ENCODE assay signal across 21 mouse cellular contexts in the genomic region with DNA sequence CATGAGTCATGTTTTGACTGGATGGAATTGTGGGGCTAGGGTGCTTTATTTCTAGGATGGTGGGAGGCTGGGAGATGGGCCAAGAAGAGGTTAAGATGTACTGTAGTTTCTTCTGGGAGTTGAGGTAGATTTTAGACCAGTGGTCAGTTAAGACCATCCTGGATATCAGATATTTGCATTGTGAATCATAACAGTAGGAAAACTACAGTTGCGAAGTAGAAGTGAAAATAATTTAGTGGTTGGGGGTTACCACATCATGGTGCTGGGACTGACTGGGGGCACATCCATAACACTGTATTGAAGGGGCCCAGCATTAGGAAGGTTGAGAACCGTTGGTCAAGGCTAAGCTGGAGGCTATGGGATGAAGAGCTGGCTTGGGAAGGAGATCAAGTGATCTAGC. TPM values are rescaled to one million over a fixed set of nuclear protein-coding genes. Genes with fewer than 3 reads are reported as not detected.
A peak's percentile ranks its signal among the peaks of the same experiment; 100 is the strongest.
DNase-seq lines count a peak whose midpoint lies in the region; ATAC-seq and TF ChIP-seq lines count a peak whose summit lies in the region.
"Had no signal": no experiment of that assay in that cellular context is flagged by ENCODE, and none has a peak within 500 bp of the region (broad histone marks: within the 10 kb centered on the region; RNA-seq: fewer than 3 reads in every experiment).

No protein-coding gene starts in this region.

- H3K27me3 ChIP-seq in CH12.LX (replicated peaks): peaks cover 3% of the 10 kb centered on the region
- H3K27me3 ChIP-seq in hindbrain, embryonic 10.5 days (ENCODE audit: insufficient read depth, poor library complexity, severe bottlenecking): no peaks in the 10 kb centered on the region; the same call in 1 of the 2 replicates
- H3K27me3 ChIP-seq: Patski had no signal

- peak; percentile 24 for DNase-seq in heart, adult 11 months
- no peak for DNase-seq in heart, postnatal 36 days
- DNase-seq in CH12.LX (ENCODE audit: extremely low read depth): no peak
- no peak for DNase-seq in spleen, postnatal 4 days (ENCODE audit: low spot score in 2 of 2)
- no peak for DNase-seq in hindbrain, embryonic 10.5 days (ENCODE audit: low spot score)
- DNase-seq: adrenal gland, adult 2 months; adrenal gland, adult 8-10 months; adrenal gland, postnatal 10 days; adrenal gland, postnatal 14 days; adrenal gland, postnatal 25 days; adrenal gland, postnatal 36 days; B cell, adult 2 months; cerebellum, adult 11 months; cerebellum, adult 11-12 months; cerebellum, adult 18-20 months; cerebellum, adult 2 months had no signal

- H3K4me1 ChIP-seq in CH12.LX (ENCODE audit: control insufficient read depth in 1 of 2, insufficient read depth in 2 of 2): peaks cover 11 to 30% of the 10 kb centered on the region in 2 experiments
- peaks cover 18% of the 10 kb centered on the region for H3K4me1 ChIP-seq in hindbrain, embryonic 10.5 days (replicated peaks)

- WGBS in hindbrain, embryonic 10.5 days: 87% methylated on average over 2 of the region's 2 CpGs

- H3K9ac ChIP-seq in CH12.LX (ENCODE audit: insufficient read depth, low read depth): no peak overlapping the region

- no peaks in the 10 kb centered on the region for H3K9me3 ChIP-seq in CH12.LX (replicated peaks; ENCODE audit: low read length)
- no peaks in the 10 kb centered on the region for H3K9me3 ChIP-seq in hindbrain, embryonic 10.5 days
- H3K9me3 ChIP-seq: G1E had no signal

- intact Hi-C loops in heart, postnatal 36 days (cut with DNase I): loop anchor here (10.0 kb wide), 1 partner anchor 192 kb away; no protein-coding TSS in a partner anchor

- H3K36me3 ChIP-seq in CH12.LX (replicated peaks in 1 of 2; ENCODE audit: control insufficient read depth in 1 of 2, insufficient read depth in 1 of 2, low read length in 1 of 2): no peaks in the 10 kb centered on the region
- no peaks in the 10 kb centered on the region for H3K36me3 ChIP-seq in hindbrain, embryonic 10.5 days

- dilution Hi-C loops in CH12.LX (cut with MboI; ENCODE audit: extremely low pct_ligation_motif_present, extremely low pct_unique_long_range_greater_than_20kb, low sequenced_read_pairs): no loop called here

- H3K4me3 ChIP-seq in CH12.LX (replicated peaks in 1 of 3; ENCODE audit: low read depth in 2 of 3, low read length in 2 of 3, poor library complexity in 1 of 3): no peak overlapping the region
- no peak overlapping the region for H3K4me3 ChIP-seq in hindbrain, embryonic 10.5 days

- peak; percentile 86 for TF ChIP-seq EP300 in CH12.LX (IDR thresholded peaks at IDR 0.05; ENCODE audit: low read length)

- TF ChIP-seq CTCF in CH12.LX (conservative IDR thresholded peaks at IDR 0.05 in 1 of 2, IDR thresholded peaks at IDR 0.05 in 1 of 2; ENCODE audit: low read depth in 2 of 2, low read length in 2 of 2): no peak

- TF ChIP-seq POLR2A in CH12.LX (IDR thresholded peaks at IDR 0.05; ENCODE audit: low read depth, low read length): no peak

- no peak overlapping the region for H3K27ac ChIP-seq in CH12.LX (ENCODE audit: insufficient read depth, low read depth)
- no peak overlapping the region for H3K27ac ChIP-seq in hindbrain, embryonic 10.5 days

- TF ChIP-seq RAD21 in CH12.LX (IDR thresholded peaks at IDR 0.05; ENCODE audit: low read depth, low read length): no peak

- H3K79me2 ChIP-seq in CH12.LX (replicated peaks; ENCODE audit: control insufficient read depth, extremely low read depth, insufficient read depth, poor library complexity, severe bottlenecking): no peaks in the 10 kb centered on the region; the same call in 1 of the 2 replicates

- peak; percentile 43 for ATAC-seq in granulocyte monocyte progenitor cell, adult 5-6 weeks (replicated peaks; ENCODE audit: poor library complexity, severe bottlenecking)
- ATAC-seq: activated CD4-positive, CD25-positive, alpha-beta regulatory T cell, adult 4 months; CD4-positive, CD25-positive, alpha-beta regulatory T cell, adult 4 months; Patski had no signal

- H3K4me2 ChIP-seq in CH12.LX (ENCODE audit: insufficient read depth, low read depth, poor library complexity, severe bottlenecking): no peak overlapping the region

- in situ Hi-C loops in CH12.LX (cut with MboI; ENCODE audit: low pct_ligation_motif_present, low pct_unique_long_range_greater_than_20kb, low sequenced_read_pairs): no loop called here

TF ChIP-seq in CH12.LX, 34 proteins besides CTCF, POLR2A, EP300 and RAD21:
- TF ChIP-seq TBP (conservative IDR thresholded peaks at IDR 0.05; ENCODE audit: low read depth, low read length) (no peak), MAFK (IDR thresholded peaks at IDR 0.05; ENCODE audit: insufficient replicate concordance, low read length) (peak; percentile 89), MXI1 (IDR thresholded peaks at IDR 0.05; ENCODE audit: low read depth, low read length) (no peak), UBTF (IDR thresholded peaks at IDR 0.05; ENCODE audit: low read depth, low read length) (no peak), E2F4 (IDR thresholded peaks at IDR 0.05; ENCODE audit: insufficient replicate concordance, low read depth, low read length) (no peak), TCF12 (IDR thresholded peaks at IDR 0.05; ENCODE audit: low read depth, low read length) (peak; percentile 45; the same call in 1 of the 2 replicates), SIN3A (IDR thresholded peaks at IDR 0.05; ENCODE audit: low read length) (no peak), ZC3H11A (IDR thresholded peaks at IDR 0.05; ENCODE audit: low read depth, low read length) (no peak), PAX5 (IDR thresholded peaks at IDR 0.05; ENCODE audit: low read length) (no peak), CHD1 (IDR thresholded peaks at IDR 0.05; ENCODE audit: low read depth, low read length) (no peak), RCOR1 (conservative IDR thresholded peaks at IDR 0.05; ENCODE audit: low read depth, low read length) (peak; percentile 84), MAZ (IDR thresholded peaks at IDR 0.05; ENCODE audit: low read depth, low read length) (no peak; the same call in 1 of the 2 replicates), HCFC1 (IDR thresholded peaks at IDR 0.05; ENCODE audit: low read depth, low read length) (no peak), MEF2A (IDR thresholded peaks at IDR 0.05; ENCODE audit: borderline replicate concordance, low read depth, low read length) (peak; percentile 61), MYC (IDR thresholded peaks at IDR 0.05; ENCODE audit: low read depth, low read length) (no peak), POLR2AphosphoS2 (IDR thresholded peaks at IDR 0.05; ENCODE audit: low read depth, low read length) (no peak), ELF1 (IDR thresholded peaks at IDR 0.05; ENCODE audit: low read depth, low read length) (no peak), ETS1 (conservative IDR thresholded peaks at IDR 0.05; ENCODE audit: low read depth, low read length) (peak; percentile 39; the same call in 1 of the 2 replicates), JUN (IDR thresholded peaks at IDR 0.05; ENCODE audit: insufficient read depth, low read depth, low read length) (peak; percentile 64), USF1 (IDR thresholded peaks at IDR 0.05; ENCODE audit: low read depth, low read length) (no peak), CHD2 (IDR thresholded peaks at IDR 0.05; ENCODE audit: low read length) (peak; percentile 60; the same call in 1 of the 2 replicates), BHLHE40 (IDR thresholded peaks at IDR 0.05; ENCODE audit: low read depth, low read length) (peak; percentile 81), ZMIZ1 (IDR thresholded peaks at IDR 0.05; ENCODE audit: low read depth, low read length) (no peak), USF2 (conservative IDR thresholded peaks at IDR 0.05; ENCODE audit: low read depth, low read length) (no peak), JUND (conservative IDR thresholded peaks at IDR 0.05; ENCODE audit: low read depth, low read length) (peak; percentile 83), SMC3 (IDR thresholded peaks at IDR 0.05; ENCODE audit: low read depth, low read length) (no peak), ZNF384 (IDR thresholded peaks at IDR 0.05; ENCODE audit: low read depth, low read length) (no peak), ZKSCAN1 (IDR thresholded peaks at IDR 0.05; ENCODE audit: borderline replicate concordance, low read depth, low read length) (no peak), IRF4 (IDR thresholded peaks at IDR 0.05; ENCODE audit: low read depth, low read length) (peak; percentile 97), MAX (IDR thresholded peaks at IDR 0.05; ENCODE audit: low read length) (no peak), GABPA (IDR thresholded peaks at IDR 0.05; ENCODE audit: insufficient replicate concordance, low read depth, low read length) (no peak), NRF1 (IDR thresholded peaks at IDR 0.05; ENCODE audit: low read depth, low read length) (no peak), NELFE (IDR thresholded peaks at IDR 0.05; ENCODE audit: low read depth, low read length) (no peak)

RNA-seq across cellular contexts. Expression of gene Nck2, which starts 1.8 kb away (rescaled TPM):
- total RNA-seq in heart, postnatal 36 days (2021): 10 to 100 TPM; 13.6 to 15.3 TPM
- total RNA-seq in CH12.LX (2012; rRNA removed) (6.4 and 7.6 TPM in 2 replicates), CH12.LX (2014; rRNA removed) (4.4 and 5.2 TPM in 2 replicates)
- 4.6 and 6.8 TPM in 2 replicates for polyA plus RNA-seq in CH12.LX (2012; ENCODE audit: insufficient read length, low read depth)
- 14.8 and 23.3 TPM in 2 replicates for total RNA-seq in granulocyte monocyte progenitor cell, adult 5-6 weeks (2014; fragmentation: Nextera tagmentation)
- 11.9 and 13.1 TPM in 2 replicates for total RNA-seq in granulocyte monocyte progenitor cell, adult 5-6 weeks (2017)
- 39.5 and 40.8 TPM in 2 replicates for polyA plus RNA-seq in hindbrain, embryonic 10.5 days (2016; fragmentation: Nextera tagmentation; extraction: Ambion mirVana)
